Mouse (Mus musculus): ENCODE measurements around the gene Gja3.
A peak's percentile ranks its signal among the peaks of the same experiment; 100 is the strongest.
"Not testable (repeated sequence)": the region's sequence is repeated elsewhere in the genome, so short reads cannot be mapped to it uniquely, and the experiment has no call there.

GRCm38 (mm10) chr14:57060052-57060451 lies 2.2 kb upstream of the Gja3 start:
- TF ChIP-seq CTCF (IDR thresholded peaks at IDR 0.05; ENCODE audit: control insufficient read depth, insufficient read depth, low read length): peak; percentile 24; the same call in 1 of the 2 replicates
- not testable (repeated sequence) for TF ChIP-seq POLR2A (IDR thresholded peaks at IDR 0.05; ENCODE audit: borderline replicate concordance, control insufficient read depth, low read depth, low read length)
